Mouse (Mus musculus): ENCODE measurements around the gene Slf1.

DNA sequence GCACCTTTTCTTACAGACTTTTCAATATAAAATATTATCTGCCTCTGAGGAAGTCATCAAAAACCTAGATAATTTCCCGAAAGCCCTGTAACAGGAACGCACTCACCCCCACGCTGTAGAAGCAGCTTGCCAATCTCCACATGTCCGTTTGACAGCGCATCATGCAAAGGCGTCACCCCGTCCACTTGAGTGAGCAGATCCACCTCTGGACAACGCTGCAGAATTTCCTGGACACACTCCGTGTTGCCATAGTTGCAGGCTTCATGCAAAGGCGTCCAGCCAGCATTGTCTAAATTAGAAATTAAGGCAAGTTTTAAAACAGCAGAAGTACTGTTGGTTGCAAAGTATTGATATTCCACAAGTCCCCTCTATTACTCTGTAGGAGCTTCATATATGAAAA, 88.9 kb downstream of the Slf1 start:
- TF ChIP-seq CTCF (IDR thresholded peaks at IDR 0.05; ENCODE audit: control insufficient read depth, insufficient read depth, insufficient read length) (no peak), MYOD1 (IDR thresholded peaks at IDR 0.05; ENCODE audit: control insufficient read depth, insufficient read length, low read depth) (no peak), FOSL1 (IDR thresholded peaks at IDR 0.05; ENCODE audit: insufficient read depth, low read length, poor library complexity, severe bottlenecking) (no peak), MYOG (IDR thresholded peaks at IDR 0.05; ENCODE audit: control insufficient read depth, extremely low read depth, insufficient read length) (no peak), CEBPB (IDR thresholded peaks at IDR 0.05; ENCODE audit: low read depth) (no peak)
